Mouse (Mus musculus) CD8-positive naive resting alpha-beta T cell, adult 2 months (primary cell): ENCODE data around the gene Tmem234.

Experiments used
- DNase-seq, 2 experiments: peaks; one replicate each; pipeline ENCODE4 v3.0.0; 2022; ENCODE audit warnings: low read depth in 2 of 2, low spot score in 2 of 2

Gene Tmem234

GRCm38 (mm10) chr4:129578466-129578865 is 22.0 kb upstream of the Tmem234 start, which contains the start of gene Fam167b:
Gene Fam167b, minus strand, starts transcription at chr4:129578549.
- no peak for DNase-seq

GRCm38 (mm10) chr4:129580347-129580746 is 20.1 kb upstream of the Tmem234 start:
- no peak for DNase-seq

- no peak for DNase-seq
Observed at GRCm38 (mm10) chr4:129582251-129582650, 18.2 kb upstream of the Tmem234 start.

- no peak for DNase-seq
Observed at GRCm38 (mm10) chr4:129584370-129584769, 16.1 kb upstream of the Tmem234 start.

GRCm38 (mm10) chr4:129584884-129585608 is 15.4 kb upstream of the Tmem234 start:
- peak; percentile 83 to 89 for DNase-seq

- no peak for DNase-seq
Observed at GRCm38 (mm10) chr4:129585773-129586172, 14.7 kb upstream of the Tmem234 start.

GRCm38 (mm10) chr4:129586943-129587342 is 13.5 kb upstream of the Tmem234 start:
- no peak for DNase-seq

- DNase-seq: no peak
Observed at GRCm38 (mm10) chr4:129588865-129589264, 11.6 kb upstream of the Tmem234 start.

- DNase-seq: peak; percentile 78 to 84
Observed at GRCm38 (mm10) chr4:129608426-129609025, 8.1 kb downstream of the Tmem234 start.

GRCm38 (mm10) chr4:129609139-129609631 is 8.7 kb downstream of the Tmem234 start:
- no peak for DNase-seq

GRCm38 (mm10) chr4:129610026-129610425 is 9.6 kb downstream of the Tmem234 start:
- DNase-seq: peak; percentile 13 to 20

- DNase-seq: no peak
Observed at GRCm38 (mm10) chr4:129610472-129610871, 10.0 kb downstream of the Tmem234 start.

- no peak for DNase-seq
Observed at GRCm38 (mm10) chr4:129614093-129614492, 13.6 kb downstream of the Tmem234 start, which contains the start of gene Dcdc2b. Gene Dcdc2b, minus strand, starts transcription at chr4:129614257.

GRCm38 (mm10) chr4:129615801-129616290 is 15.4 kb downstream of the Tmem234 start:
- DNase-seq: no peak

GRCm38 (mm10) chr4:129616631-129617030 is 16.2 kb downstream of the Tmem234 start:
- DNase-seq: no peak

GRCm38 (mm10) chr4:129617121-129617641 is 16.7 kb downstream of the Tmem234 start:
- DNase-seq: no peak

- no peak for DNase-seq
Observed at GRCm38 (mm10) chr4:129618031-129618430, 17.6 kb downstream of the Tmem234 start.

- DNase-seq: peak; percentile 87 to 92
Observed at GRCm38 (mm10) chr4:129618786-129619691, 18.6 kb downstream of the Tmem234 start, which contains the start of gene Iqcc. Gene Iqcc, minus strand, starts transcription at chr4:129619099.

GRCm38 (mm10) chr4:129620419-129621282 is 20.2 kb downstream of the Tmem234 start:
- DNase-seq: no peak
